Mouse (Mus musculus) limb, embryonic 15.5 days (tissue): Measurements from ENCODE around the gene Lancl2. TPM values are rescaled to one million over a fixed set of nuclear protein-coding genes. Genes with fewer than 3 reads are reported as not detected.

Experiments
- ATAC-seq: fragments of 200-750 bp; cut with Nextera tagmentation; 2 replicates; pipeline ENCODE4 v1.8.0; 2017; ENCODE audit warnings: low read depth, moderate TSS enrichment; ENCODE audit not compliant: insufficient number of reproducible peaks, low FRiP score, low TSS enrichment
- H3K27ac ChIP-seq: fragments of 300-500 bp; sonication (generic); 2 replicates; pipeline ENCODE4 v1.5.1; 2015; ENCODE audit warnings: moderate library complexity, mild to moderate bottlenecking, inconsistent platforms
- H3K27me3 ChIP-seq: fragments of 300-500 bp; sonication (generic); 2 replicates; pipeline ENCODE4 v1.6.1; 2015; ENCODE audit warnings: inconsistent platforms
- H3K36me3 ChIP-seq: fragments of 300-500 bp; sonication (generic); 2 replicates; pipeline ENCODE4 v1.6.1; 2015; ENCODE audit warnings: inconsistent platforms
- H3K4me1 ChIP-seq: fragments of 300-500 bp; sonication (generic); 2 replicates; pipeline ENCODE4 v1.6.1; 2015; ENCODE audit warnings: inconsistent platforms
- H3K4me2 ChIP-seq: fragments of 300-500 bp; sonication (generic); 2 replicates; pipeline ENCODE4 v1.6.1; 2015; ENCODE audit warnings: mild to moderate bottlenecking, inconsistent platforms
- H3K4me3 ChIP-seq: fragments of 300-500 bp; sonication (generic); 2 replicates; pipeline ENCODE4 v1.5.1; 2015; ENCODE audit warnings: mild to moderate bottlenecking, inconsistent platforms
- H3K9ac ChIP-seq: fragments of 300-500 bp; sonication (generic); 2 replicates; pipeline ENCODE4 v1.6.1; 2015; ENCODE audit warnings: inconsistent platforms
- H3K9me3 ChIP-seq: fragments of 300-500 bp; sonication (generic); 2 replicates; pipeline ENCODE4 v1.6.1; 2016; ENCODE audit warnings: inconsistent platforms
- WGBS: fragments of 180-500 bp; shearing (Covaris S2); methylation state at CpG from one replicate; pipeline ENCODE4 v1.1.7; 2015; 5-methylcytosine and 5-hydroxymethylcytosine counted together
- polyA plus RNA-seq: library from polyadenylated mRNA; unstranded; fragments of >200 nt; fragmentation: Nextera tagmentation; extraction: Ambion mirVana; gene quantifications from 2 replicates; pipeline ENCODE4 v1.2.1, GENCODE M21; 2015

Lancl2 gene
- polyA plus RNA-seq, 1 experiment from 2014 or later: 22.9 TPM

DNA sequence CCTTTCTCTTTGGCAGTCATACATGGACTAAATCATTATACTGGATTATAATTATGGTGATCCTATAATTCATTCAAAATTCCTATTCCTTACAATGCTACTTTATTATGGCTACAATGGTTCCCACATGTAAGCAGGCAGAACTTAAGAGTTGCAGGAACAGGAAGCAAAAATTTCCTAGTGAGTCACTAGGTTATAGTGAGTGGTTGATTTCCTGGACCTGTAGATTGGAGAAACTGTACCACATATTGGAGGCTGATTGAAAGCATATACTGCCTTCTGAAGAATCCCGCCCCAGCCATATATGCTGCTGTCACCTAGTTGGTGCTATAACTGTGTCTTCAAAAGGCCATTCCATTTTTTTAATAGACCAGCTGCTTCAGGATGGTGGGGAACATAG, 40.4 kb downstream of the Lancl2 start:
- Histone ChIP-seq H3K27ac (no peak overlapping the region), H3K4me1 (no peaks in the 10 kb centered on the region), H3K4me2 (no peak overlapping the region), H3K36me3 (peaks cover 4% of the 10 kb centered on the region; the same call in 1 of the 2 replicates), H3K4me3 (no peak overlapping the region), H3K9ac (no peak overlapping the region), H3K27me3 (no peaks in the 10 kb centered on the region), H3K9me3 (no peaks in the 10 kb centered on the region)
- no peak for ATAC-seq
- WGBS: 87% methylated on average over 1 of the region's 1 CpGs

DNA sequence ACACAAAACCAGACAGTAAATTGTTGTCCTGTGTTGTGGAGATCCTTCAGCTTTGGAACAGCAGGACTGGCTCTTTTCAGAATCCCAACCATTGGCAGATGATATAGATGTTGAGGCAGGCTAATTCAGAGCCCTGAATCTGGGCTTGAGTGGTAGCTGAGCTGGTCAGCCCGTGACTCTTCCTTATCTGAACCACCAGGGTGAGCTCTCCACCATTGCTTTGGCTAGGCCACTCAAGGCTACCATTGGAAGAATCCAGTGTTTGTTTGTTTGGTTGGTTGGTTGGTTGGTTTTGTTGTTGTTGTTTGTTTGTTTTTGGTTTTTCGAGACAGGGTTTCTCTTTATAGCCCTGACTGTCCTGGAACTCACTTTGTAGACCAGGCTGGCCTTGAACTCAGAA, 41.0 kb downstream of the Lancl2 start:
- WGBS: 70% methylated on average over 2 of the region's 2 CpGs
- ATAC-seq: no peak

DNA sequence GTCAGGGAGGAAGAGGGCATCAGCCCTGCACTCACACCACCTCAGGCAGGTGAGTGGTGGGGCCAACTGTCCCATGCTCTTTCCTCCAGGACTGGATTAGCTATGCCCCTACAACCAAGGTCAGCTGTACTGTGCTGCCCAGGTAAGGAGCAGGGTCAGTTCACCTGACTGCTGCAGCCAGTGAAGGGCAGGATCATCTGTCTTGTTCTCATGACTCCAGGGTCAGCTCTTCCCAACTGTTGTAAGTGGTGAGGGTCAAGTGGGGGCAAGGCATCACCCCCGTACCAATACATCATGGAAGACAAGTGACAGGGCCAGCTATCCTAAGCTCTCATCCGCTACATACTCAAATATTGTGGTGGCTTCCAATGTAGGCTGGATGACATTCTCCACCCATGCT, 41.8 kb downstream of the Lancl2 start:
- Histone ChIP-seq H3K9me3 (no peaks in the 10 kb centered on the region), H3K27ac (no peak overlapping the region), H3K36me3 (no peaks in the 10 kb centered on the region), H3K4me3 (no peak overlapping the region), H3K9ac (no peak overlapping the region), H3K27me3 (no peaks in the 10 kb centered on the region), H3K4me2 (no peak overlapping the region), H3K4me1 (no peaks in the 10 kb centered on the region)
- no peak for ATAC-seq
- 87% methylated on average over 2 of the region's 2 CpGs for WGBS

More for the DNA sequence above, 41.0 kb downstream of the Lancl2 start:
- Histone ChIP-seq H3K9ac (no peak overlapping the region), H3K27me3 (no peaks in the 10 kb centered on the region), H3K27ac (no peak overlapping the region), H3K4me3 (no peak overlapping the region), H3K4me1 (no peaks in the 10 kb centered on the region), H3K9me3 (no peaks in the 10 kb centered on the region), H3K36me3 (no peaks in the 10 kb centered on the region), H3K4me2 (no peak overlapping the region)

DNA sequence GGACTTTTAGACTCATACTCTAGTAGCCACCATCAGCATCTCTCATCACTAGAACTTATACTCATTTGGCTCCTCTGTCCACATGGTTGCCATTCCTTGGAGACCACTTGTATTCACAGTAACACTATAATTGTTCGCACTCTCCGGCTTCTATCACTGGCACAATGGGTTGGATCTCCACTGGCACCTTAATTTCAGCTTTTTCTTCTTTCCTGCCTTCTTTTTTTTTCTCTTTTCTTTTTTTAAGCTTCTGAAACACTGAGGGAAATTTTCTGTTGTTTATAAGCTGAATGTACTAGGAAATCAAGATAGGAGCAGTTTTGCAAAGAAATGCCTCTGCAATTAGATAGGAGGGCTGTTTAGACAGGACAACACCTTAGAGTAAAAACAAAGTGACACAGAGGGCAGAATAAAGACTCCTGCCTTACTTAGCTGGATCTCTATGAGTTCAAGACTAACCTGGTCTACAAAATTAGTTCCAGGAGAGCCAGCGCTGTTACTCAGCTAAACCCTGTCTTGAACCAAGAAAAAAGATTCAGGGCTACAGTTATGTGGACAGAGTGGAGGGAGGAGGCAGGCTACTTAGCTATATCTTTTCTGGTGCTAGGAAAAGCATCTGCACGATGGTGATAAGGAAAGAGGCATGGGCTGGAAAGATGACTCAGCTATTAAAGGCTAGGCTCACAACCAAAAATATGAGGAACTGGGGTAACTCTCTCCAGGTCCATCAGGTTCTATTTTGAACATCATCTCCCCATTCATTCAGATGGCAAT, 42.8 kb downstream of the Lancl2 start:
- H3K9me3 ChIP-seq: no peaks in the 10 kb centered on the region
- no peak overlapping the region for H3K9ac ChIP-seq
- H3K36me3 ChIP-seq: no peaks in the 10 kb centered on the region
- H3K4me3 ChIP-seq: no peak overlapping the region
- no peaks in the 10 kb centered on the region for H3K4me1 ChIP-seq
- H3K4me2 ChIP-seq: no peak overlapping the region
- WGBS: 88% methylated on average over 4 of the region's 4 CpGs
- H3K27ac ChIP-seq: no peak overlapping the region
- H3K27me3 ChIP-seq: no peaks in the 10 kb centered on the region
- ATAC-seq: no peak

DNA sequence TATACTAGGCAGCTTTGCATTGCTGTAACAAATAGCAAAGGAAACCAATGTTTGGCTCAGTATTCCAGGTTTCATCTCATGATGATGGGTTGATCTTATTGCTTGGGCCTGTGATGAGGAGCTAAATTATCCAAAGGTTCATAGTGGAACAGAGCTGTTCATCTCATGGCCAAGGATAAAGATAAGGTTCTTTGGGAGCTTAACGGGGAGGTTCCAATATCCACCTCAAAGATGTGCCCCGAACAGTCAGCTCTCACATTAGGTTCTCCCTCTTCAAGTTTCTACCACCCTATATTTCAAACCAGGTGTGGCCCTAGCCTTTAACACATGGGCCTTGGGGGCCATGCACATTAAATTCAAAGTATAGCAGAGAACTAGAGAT, 43.4 kb downstream of the Lancl2 start:
- Histone ChIP-seq H3K36me3 (no peaks in the 10 kb centered on the region), H3K9me3 (no peaks in the 10 kb centered on the region), H3K27me3 (no peaks in the 10 kb centered on the region), H3K27ac (no peak overlapping the region), H3K9ac (no peak overlapping the region), H3K4me1 (no peaks in the 10 kb centered on the region), H3K4me2 (no peak overlapping the region), H3K4me3 (no peak overlapping the region)
- 92% methylated on average over 2 of the region's 2 CpGs for WGBS
- ATAC-seq: no peak

DNA sequence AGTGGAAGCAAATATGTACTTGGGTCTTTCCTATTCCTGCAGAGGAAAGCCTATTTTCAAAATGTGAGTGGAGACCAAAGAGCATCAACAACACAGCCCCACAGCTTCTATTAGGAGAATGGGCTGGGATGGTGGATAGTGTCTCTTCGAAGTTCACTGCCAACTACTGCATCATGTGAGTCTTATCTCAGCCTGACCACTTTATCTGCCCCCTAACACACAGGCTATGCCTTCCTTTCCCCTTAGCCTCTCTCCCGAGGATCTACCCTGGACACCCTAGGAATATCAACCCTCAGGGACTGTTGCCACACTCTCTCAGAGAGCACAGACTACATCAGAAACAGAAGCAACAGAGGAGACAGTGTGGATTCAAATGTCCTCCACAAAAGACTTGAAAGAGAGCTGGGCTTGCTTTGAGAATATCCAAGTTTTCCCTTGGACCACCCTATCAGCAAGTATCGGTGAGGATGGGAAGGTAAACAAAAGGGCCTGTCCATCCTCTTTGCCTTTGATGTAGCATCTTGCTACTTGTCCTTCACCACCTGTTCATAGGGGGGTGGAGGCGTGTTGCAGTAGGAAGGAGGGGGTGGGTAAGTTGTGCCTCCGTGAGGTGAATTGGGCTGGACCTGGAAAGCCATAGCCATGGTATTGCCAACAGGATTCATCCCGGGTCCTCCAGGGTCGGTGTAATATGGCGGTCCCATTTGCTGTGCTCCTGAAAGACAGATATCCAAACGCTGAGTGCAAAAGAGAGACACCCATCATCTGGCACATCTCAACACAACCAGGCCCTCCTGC, 51.8 kb downstream of the Lancl2 start:
- 94% methylated on average over 9 of the region's 9 CpGs for WGBS
- ATAC-seq: no peak
- H3K4me3 ChIP-seq: no peak overlapping the region
- H3K9me3 ChIP-seq: no peaks in the 10 kb centered on the region
- no peak overlapping the region for H3K4me2 ChIP-seq
- peaks cover 19% of the 10 kb centered on the region for H3K36me3 ChIP-seq
- no peak overlapping the region for H3K9ac ChIP-seq
- H3K4me1 ChIP-seq: no peaks in the 10 kb centered on the region
- H3K27ac ChIP-seq: no peak overlapping the region
- H3K27me3 ChIP-seq: no peaks in the 10 kb centered on the region

DNA sequence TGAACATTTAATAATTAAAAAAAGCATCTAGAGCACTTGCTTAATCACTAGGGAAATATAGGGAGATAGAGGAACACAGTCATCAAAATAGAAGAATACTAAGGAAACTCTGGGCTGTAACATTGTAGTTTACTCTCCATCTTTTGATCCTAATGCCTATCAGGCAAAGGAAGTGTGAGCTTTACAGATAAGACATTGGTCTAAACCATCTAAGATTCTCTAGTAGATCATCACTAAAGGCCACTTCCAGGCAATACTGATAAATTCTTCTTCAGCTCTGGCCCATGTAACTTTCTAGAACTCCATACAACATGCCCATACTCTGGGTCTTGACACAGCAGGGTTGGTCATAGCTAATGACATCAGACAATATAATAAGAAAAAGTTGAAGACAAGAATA, 60.7 kb downstream of the Lancl2 start:
- no peak for ATAC-seq
- Histone ChIP-seq H3K36me3 (peaks cover 8% of the 10 kb centered on the region; the same call in 1 of the 2 replicates), H3K4me2 (no peak overlapping the region), H3K4me1 (no peaks in the 10 kb centered on the region), H3K4me3 (no peak overlapping the region), H3K27ac (no peak overlapping the region), H3K27me3 (no peaks in the 10 kb centered on the region), H3K9me3 (no peaks in the 10 kb centered on the region), H3K9ac (no peak overlapping the region)

DNA sequence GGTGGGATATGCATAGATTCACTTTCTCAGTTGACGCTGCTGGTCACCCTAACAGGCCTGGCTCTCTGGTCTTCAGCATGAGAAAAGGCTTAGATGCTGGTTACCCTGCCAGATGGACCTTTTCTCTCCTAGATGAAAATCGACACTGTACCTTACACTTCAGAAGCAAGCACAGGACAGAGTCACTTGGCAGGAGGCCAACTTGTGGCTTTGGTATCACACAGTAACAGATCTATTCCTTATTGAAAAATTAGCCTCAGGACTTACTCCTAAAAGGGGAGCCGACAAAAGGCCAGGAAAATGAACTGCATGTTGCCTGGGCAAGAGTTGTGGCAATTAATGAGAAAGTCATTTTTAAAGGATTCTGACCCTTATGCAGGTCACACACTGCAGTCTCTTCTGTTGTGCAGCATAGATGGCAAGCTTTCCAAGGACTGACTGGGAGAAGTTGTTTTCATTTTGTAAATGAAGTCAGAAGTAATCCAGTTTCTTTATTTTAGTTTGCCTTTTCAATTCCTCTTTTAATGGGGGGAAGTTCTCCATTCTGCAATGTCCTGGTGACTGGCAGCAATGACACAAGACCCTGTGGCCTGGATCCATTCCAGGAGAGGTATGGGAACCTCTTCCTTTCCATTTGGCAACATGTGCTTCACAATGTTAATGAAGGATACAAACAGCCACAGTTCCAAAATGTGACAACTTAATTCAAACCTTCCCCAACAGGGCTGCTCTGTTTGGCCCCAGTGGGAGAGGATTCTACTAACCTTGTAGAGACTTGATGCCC, 62.9 kb downstream of the Lancl2 start:
- no peak overlapping the region for H3K9ac ChIP-seq
- H3K4me3 ChIP-seq: no peak overlapping the region
- no peaks in the 10 kb centered on the region for H3K4me1 ChIP-seq
- no peaks in the 10 kb centered on the region for H3K9me3 ChIP-seq
- ATAC-seq: no peak
- H3K4me2 ChIP-seq: no peak overlapping the region
- 43% methylated on average over 3 of the region's 3 CpGs for WGBS
- no peaks in the 10 kb centered on the region for H3K27me3 ChIP-seq
- H3K36me3 ChIP-seq: peaks cover 11% of the 10 kb centered on the region; the same call in 1 of the 2 replicates
- H3K27ac ChIP-seq: no peak overlapping the region

DNA sequence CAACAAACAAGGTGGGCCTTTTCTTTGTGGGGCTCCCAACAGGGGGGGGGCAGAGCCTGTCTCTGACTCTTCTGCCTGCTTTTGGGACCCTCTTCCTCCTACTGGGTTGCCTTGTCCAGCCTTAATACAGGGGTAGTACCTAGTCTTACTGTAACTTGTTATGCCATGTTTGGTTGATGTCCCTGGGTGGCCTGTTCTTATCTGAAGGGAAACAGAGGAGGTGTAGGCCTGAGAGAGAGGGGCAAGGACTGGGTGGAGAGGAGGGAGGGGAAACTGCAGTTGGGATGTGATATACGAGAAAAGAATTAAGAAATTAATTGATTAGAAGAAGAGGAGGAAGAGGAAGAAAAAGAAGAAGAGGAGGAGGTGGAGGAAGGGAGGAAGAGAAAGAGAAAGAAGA, 63.9 kb downstream of the Lancl2 start:
- Histone ChIP-seq H3K4me2 (no peak overlapping the region), H3K36me3 (peaks cover 6% of the 10 kb centered on the region; the same call in 1 of the 2 replicates), H3K4me1 (no peaks in the 10 kb centered on the region), H3K27me3 (no peaks in the 10 kb centered on the region), H3K4me3 (no peak overlapping the region), H3K9ac (no peak overlapping the region), H3K9me3 (no peaks in the 10 kb centered on the region), H3K27ac (no peak overlapping the region)
- ATAC-seq: no peak
- WGBS: 100% methylated on average over 1 of the region's 1 CpGs

DNA sequence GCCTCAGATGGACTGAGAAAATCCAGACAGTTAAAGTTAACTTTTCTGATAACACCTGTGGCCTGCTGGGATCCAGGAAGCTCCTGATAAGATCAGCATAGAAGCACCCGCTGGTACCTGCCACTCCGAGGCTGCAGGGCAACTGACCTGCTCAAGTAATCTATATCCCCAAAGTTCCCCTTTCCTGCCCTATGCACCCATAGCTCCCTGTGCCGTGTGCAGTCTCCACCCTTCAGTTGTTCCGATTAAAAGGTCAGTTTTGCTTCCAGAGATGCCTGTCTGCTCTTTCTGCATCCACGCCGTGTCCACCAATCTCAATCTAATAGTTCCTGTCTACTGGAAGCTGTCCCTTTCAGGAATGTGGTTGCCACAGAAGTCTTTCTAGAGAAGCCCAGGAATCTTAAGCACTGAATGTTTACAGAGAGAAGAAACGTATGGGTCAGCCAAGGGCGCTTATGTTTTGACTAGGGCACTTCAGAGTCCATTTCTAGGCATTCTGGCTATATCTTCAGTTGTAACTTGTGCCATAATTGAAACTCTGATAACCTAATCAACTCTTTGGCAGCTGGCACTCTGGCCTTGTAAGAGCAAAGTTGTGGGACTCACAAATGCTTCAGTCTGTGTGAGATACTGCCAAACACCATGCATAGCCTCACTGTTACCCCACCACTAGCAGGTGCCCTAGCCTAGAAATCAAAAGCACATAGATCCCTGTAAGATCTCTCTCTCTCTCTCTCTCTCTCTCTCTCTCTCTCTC, 65.0 kb downstream of the Lancl2 start:
- Histone ChIP-seq H3K9me3 (no peaks in the 10 kb centered on the region), H3K4me1 (no peaks in the 10 kb centered on the region), H3K4me3 (no peak overlapping the region), H3K27me3 (no peaks in the 10 kb centered on the region), H3K27ac (no peak overlapping the region), H3K36me3 (peaks cover 6% of the 10 kb centered on the region; the same call in 1 of the 2 replicates), H3K4me2 (no peak overlapping the region), H3K9ac (no peak overlapping the region)
- ATAC-seq: no peak
- WGBS: 77% methylated on average over 8 of the region's 8 CpGs

DNA sequence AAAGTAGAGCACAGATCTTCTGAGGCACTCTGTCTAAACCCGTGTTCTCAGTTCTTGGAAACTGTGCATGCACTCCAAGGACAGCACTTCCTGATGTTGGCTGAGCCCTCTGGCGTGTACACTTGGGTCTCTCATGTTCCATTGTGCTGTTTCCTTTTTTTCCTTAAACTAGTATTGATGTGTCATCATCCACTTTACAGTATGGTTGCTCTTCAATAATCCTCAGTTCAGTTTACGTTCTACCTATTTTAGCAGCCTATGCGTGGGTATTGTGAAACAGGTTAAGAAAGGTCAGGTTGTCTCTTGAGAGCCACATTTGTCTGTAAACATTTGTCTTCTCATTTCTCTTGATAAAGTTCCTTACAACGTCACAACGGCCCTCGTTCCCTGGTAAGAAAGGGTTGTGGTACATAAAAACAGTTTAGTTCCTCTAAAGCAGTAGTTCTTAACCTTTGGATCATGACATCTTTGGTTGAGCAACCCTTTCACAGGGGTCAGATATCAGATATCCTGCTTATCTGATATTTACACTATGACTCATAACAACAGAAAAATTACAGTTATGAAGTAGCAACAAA, 66.7 kb downstream of the Lancl2 start:
- ATAC-seq: no peak
- WGBS: 86% methylated on average over 7 of the region's 7 CpGs
- Histone ChIP-seq H3K27ac (no peak overlapping the region), H3K9me3 (no peaks in the 10 kb centered on the region), H3K27me3 (no peaks in the 10 kb centered on the region), H3K36me3 (peaks cover 14% of the 10 kb centered on the region; the same call in 1 of the 2 replicates), H3K4me1 (no peaks in the 10 kb centered on the region), H3K4me2 (no peak overlapping the region), H3K4me3 (no peak overlapping the region), H3K9ac (no peak overlapping the region)
